Mouse (Mus musculus) ovary, adult 18-20 months (tissue): ENCODE data around the gene Pear1.
"Not testable (repeated sequence)": the region's sequence is repeated elsewhere in the genome, so short reads cannot be mapped to it uniquely, and the experiment has no call there.

ENCODE experiments used
- DNase-seq: peaks from one replicate; pipeline ENCODE4 v3.0.0; 2022; ENCODE audit warnings: low spot score, mixed read lengths

The Pear1 gene

GRCm38 (mm10) chr3:87824206-87824605, at the start of gene Pear1:
TSS of gene Pear1 (minus strand) at chr3:87824306.
- not testable (repeated sequence) for DNase-seq

GRCm38 (mm10) chr3:87864111-87864510, 40.0 kb upstream of the Pear1 start:
- DNase-seq: not testable (repeated sequence)

- no peak for DNase-seq
Observed at GRCm38 (mm10) chr3:87859813-87860212, 35.7 kb upstream of the Pear1 start.

GRCm38 (mm10) chr3:87857666-87858065, 33.6 kb upstream of the Pear1 start:
- no peak for DNase-seq

- no peak for DNase-seq
Observed at GRCm38 (mm10) chr3:87855936-87856335, 31.8 kb upstream of the Pear1 start.

GRCm38 (mm10) chr3:87854795-87855568, 30.9 kb upstream of the Pear1 start:
- peak; percentile 57 for DNase-seq

- no peak for DNase-seq
Observed at GRCm38 (mm10) chr3:87849117-87849516, 25.0 kb upstream of the Pear1 start.

- no peak for DNase-seq
Observed at GRCm38 (mm10) chr3:87847680-87848079, 23.6 kb upstream of the Pear1 start.

GRCm38 (mm10) chr3:87846650-87847110, 22.6 kb upstream of the Pear1 start, which contains the start of gene Sh2d2a:
TSS of gene Sh2d2a (plus strand) at chr3:87846755.
- DNase-seq: no peak

- no peak for DNase-seq
Observed at GRCm38 (mm10) chr3:87846186-87846585, 22.1 kb upstream of the Pear1 start.

- DNase-seq: no peak
Observed at GRCm38 (mm10) chr3:87844981-87845380, 20.9 kb upstream of the Pear1 start.

- DNase-seq: no peak
Observed at GRCm38 (mm10) chr3:87840858-87841257, 16.8 kb upstream of the Pear1 start.

- peak; percentile 28 for DNase-seq
Observed at GRCm38 (mm10) chr3:87838622-87839021, 14.5 kb upstream of the Pear1 start.

GRCm38 (mm10) chr3:87833482-87833881, 9.4 kb upstream of the Pear1 start:
- no peak for DNase-seq

- no peak for DNase-seq
Observed at GRCm38 (mm10) chr3:87832109-87832859, 8.2 kb upstream of the Pear1 start.

GRCm38 (mm10) chr3:87829025-87829424, 4.9 kb upstream of the Pear1 start:
- no peak for DNase-seq

GRCm38 (mm10) chr3:87828435-87828834, 4.3 kb upstream of the Pear1 start:
- no peak for DNase-seq

- DNase-seq: no peak
Observed at GRCm38 (mm10) chr3:87818226-87818625, 5.9 kb downstream of the Pear1 start.

GRCm38 (mm10) chr3:87816646-87817093, 7.4 kb downstream of the Pear1 start:
- peak; percentile 25 for DNase-seq

GRCm38 (mm10) chr3:87816166-87816565, 7.9 kb downstream of the Pear1 start:
- no peak for DNase-seq

GRCm38 (mm10) chr3:87812873-87813272, 11.2 kb downstream of the Pear1 start:
- DNase-seq: peak; percentile 42

GRCm38 (mm10) chr3:87812413-87812812, 11.7 kb downstream of the Pear1 start:
- no peak for DNase-seq

GRCm38 (mm10) chr3:87811297-87811696, 12.8 kb downstream of the Pear1 start:
- no peak for DNase-seq
